Mouse (Mus musculus): ENCODE results near the gene Usp42. TPM values are rescaled to one million over a fixed set of nuclear protein-coding genes. Genes with fewer than 3 reads are reported as not detected.

The Usp42 gene
- polyA plus RNA-seq, 1 experiment from 2014 or later, result 7.9 TPM

DNA sequence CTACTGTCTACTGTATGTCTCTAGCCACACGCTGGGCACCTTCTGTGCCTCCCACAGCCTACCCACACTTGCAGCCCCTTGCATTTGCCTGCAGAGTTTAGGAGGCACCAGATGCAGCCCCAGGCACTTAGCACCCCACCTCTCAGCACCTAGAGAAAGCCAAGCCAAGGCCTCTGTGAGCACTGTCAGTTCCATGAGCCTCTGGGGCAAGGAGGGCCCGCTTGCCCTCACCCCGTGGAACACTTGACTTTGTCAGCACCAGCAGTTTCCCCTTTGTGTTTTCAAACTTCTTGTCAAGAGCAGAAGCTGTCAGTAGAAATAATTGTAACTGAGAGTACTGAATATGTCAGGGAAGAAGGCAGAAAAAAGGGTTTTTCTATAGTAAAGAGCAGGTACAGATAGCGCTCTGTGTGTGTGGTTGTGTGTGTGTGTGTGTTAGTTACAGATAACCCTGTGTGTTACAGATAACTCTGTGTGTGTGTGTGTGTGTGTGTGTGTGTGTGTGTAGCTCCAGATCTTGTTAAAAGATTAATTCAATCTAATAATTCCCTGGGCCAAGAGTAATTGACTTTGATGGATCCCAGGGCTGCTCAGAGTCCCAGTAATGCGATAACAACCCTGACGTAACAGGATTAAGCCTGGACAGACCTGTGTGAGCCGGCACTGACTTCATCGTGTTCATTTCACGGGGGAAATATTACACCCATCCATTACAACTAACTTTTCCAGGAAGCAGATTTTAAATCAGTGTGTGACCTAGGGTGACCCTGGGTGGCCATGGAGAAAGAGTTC is 25.9 kb downstream of the Usp42 start:
- H3K4me3 ChIP-seq (ENCODE audit: low read depth, low read length), result no peak overlapping the region
- no peak overlapping the region for H3K27ac ChIP-seq (ENCODE audit: low read length)
- no peak overlapping the region for H3K4me2 ChIP-seq (replicated peaks; ENCODE audit: low read depth, low read length)
- H3K27me3 ChIP-seq (replicated peaks; ENCODE audit: insufficient read depth, low read length), result no peaks in the 10 kb centered on the region
- TF ChIP-seq CTCF (IDR thresholded peaks at IDR 0.05), result no peak
- no peak for TF ChIP-seq EP300 (IDR thresholded peaks at IDR 0.05)
- DNase-seq (ENCODE audit: low spot score) (no peak), ATAC-seq (no peak)
- WGBS, result 78% methylated on average over 9 of the region's 9 CpGs
- H3K4me1 ChIP-seq (ENCODE audit: insufficient read depth, low read depth, low read length), result no peaks in the 10 kb centered on the region
- no peaks in the 10 kb centered on the region for H3K9me3 ChIP-seq (ENCODE audit: low read length)
- H3K9ac ChIP-seq (replicated peaks; ENCODE audit: low read depth), result no peak overlapping the region
- peaks cover 48% of the 10 kb centered on the region for H3K36me3 ChIP-seq (ENCODE audit: insufficient read depth, low read length)

DNA sequence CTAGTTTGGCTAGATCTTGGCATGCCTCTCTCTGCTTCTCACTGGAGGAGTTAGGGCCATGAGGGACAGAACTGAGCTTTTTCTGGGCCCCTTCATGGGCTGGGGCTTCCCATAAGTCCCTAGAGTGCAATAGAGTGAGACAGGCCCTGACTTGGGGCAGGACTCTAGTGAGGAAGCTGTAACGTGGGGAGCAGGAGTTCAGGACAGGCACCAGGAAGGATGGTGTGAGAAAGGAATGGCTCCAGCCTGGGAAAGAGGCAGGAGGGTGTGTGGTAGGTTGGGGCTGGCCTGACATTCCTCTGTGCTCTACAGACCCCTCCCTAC is 26.5 kb downstream of the Usp42 start:
- Histone ChIP-seq H3K9me3 (ENCODE audit: low read length) (no peaks in the 10 kb centered on the region), H3K27me3 (replicated peaks; ENCODE audit: insufficient read depth, low read length) (no peaks in the 10 kb centered on the region), H3K4me1 (ENCODE audit: insufficient read depth, low read depth, low read length) (no peaks in the 10 kb centered on the region), H3K36me3 (ENCODE audit: insufficient read depth, low read length) (peaks cover 53% of the 10 kb centered on the region), H3K4me2 (replicated peaks; ENCODE audit: low read depth, low read length) (no peak overlapping the region), H3K4me3 (ENCODE audit: low read depth, low read length) (no peak overlapping the region), H3K9ac (replicated peaks; ENCODE audit: low read depth) (no peak overlapping the region), H3K27ac (ENCODE audit: low read length) (no peak overlapping the region)
- ATAC-seq, result no peak
- WGBS, result 75% methylated on average over 1 of the region's 1 CpGs
- DNase-seq (ENCODE audit: low spot score), result no peak
- TF ChIP-seq CTCF (IDR thresholded peaks at IDR 0.05), result no peak
- TF ChIP-seq EP300 (IDR thresholded peaks at IDR 0.05), result no peak

GRCm38 (mm10) chr5:143704875-143705658 is 27.0 kb downstream of the Usp42 start:
- WGBS, result 81% methylated on average over 13 of the region's 13 CpGs
- no peak for TF ChIP-seq CTCF (IDR thresholded peaks at IDR 0.05)
- no peak for TF ChIP-seq EP300 (IDR thresholded peaks at IDR 0.05)
- DNase-seq (ENCODE audit: low spot score) (no peak), ATAC-seq (no peak)
- no peaks in the 10 kb centered on the region for H3K9me3 ChIP-seq (ENCODE audit: low read length)
- no peak overlapping the region for H3K9ac ChIP-seq (replicated peaks; ENCODE audit: low read depth)
- no peak overlapping the region for H3K4me3 ChIP-seq (ENCODE audit: low read depth, low read length)
- H3K4me2 ChIP-seq (replicated peaks; ENCODE audit: low read depth, low read length), result no peak overlapping the region
- no peak overlapping the region for H3K27ac ChIP-seq (ENCODE audit: low read length)
- no peaks in the 10 kb centered on the region for H3K4me1 ChIP-seq (ENCODE audit: insufficient read depth, low read depth, low read length)
- no peaks in the 10 kb centered on the region for H3K27me3 ChIP-seq (replicated peaks; ENCODE audit: insufficient read depth, low read length)
- peaks cover 53% of the 10 kb centered on the region for H3K36me3 ChIP-seq (ENCODE audit: insufficient read depth, low read length)

GRCm38 (mm10) chr5:143701074-143701473 is 31.0 kb downstream of the Usp42 start:
- Histone ChIP-seq H3K36me3 (ENCODE audit: insufficient read depth, low read length) (peaks cover 50% of the 10 kb centered on the region), H3K4me2 (replicated peaks; ENCODE audit: low read depth, low read length) (no peak overlapping the region), H3K9me3 (ENCODE audit: low read length) (no peaks in the 10 kb centered on the region), H3K9ac (replicated peaks; ENCODE audit: low read depth) (no peak overlapping the region), H3K4me3 (ENCODE audit: low read depth, low read length) (no peak overlapping the region), H3K27me3 (replicated peaks; ENCODE audit: insufficient read depth, low read length) (no peaks in the 10 kb centered on the region), H3K27ac (ENCODE audit: low read length) (no peak overlapping the region), H3K4me1 (ENCODE audit: insufficient read depth, low read depth, low read length) (no peaks in the 10 kb centered on the region)
- ATAC-seq (no peak), DNase-seq (ENCODE audit: low spot score) (no peak)
- 88% methylated on average over 10 of the region's 10 CpGs for WGBS
- TF ChIP-seq EP300 (IDR thresholded peaks at IDR 0.05) (no peak), CTCF (IDR thresholded peaks at IDR 0.05) (no peak)

DNA sequence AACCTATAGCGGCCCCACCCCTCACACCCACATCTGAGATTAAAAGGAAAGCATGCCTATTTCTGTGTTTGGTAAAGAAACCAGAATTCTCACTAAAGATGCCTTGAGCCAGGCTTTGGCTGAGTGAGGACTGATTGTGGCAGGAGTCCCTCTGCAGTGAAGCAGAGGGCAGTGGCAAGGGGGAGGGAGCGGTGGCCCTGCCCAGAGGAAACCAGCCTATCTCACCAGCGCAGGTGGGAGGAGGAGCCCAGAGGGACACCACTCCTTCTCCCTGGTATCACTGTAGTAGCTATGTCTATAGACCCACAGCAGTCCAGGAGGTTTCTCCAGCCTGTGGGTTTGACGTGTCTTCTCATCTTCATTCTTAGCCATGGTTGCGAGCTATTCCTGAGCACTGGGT is 31.8 kb downstream of the Usp42 start:
- DNase-seq (ENCODE audit: low spot score) (no peak), ATAC-seq (no peak)
- H3K27me3 ChIP-seq (replicated peaks; ENCODE audit: insufficient read depth, low read length), result no peaks in the 10 kb centered on the region
- no peak overlapping the region for H3K9ac ChIP-seq (replicated peaks; ENCODE audit: low read depth)
- no peak overlapping the region for H3K4me3 ChIP-seq (ENCODE audit: low read depth, low read length)
- no peak overlapping the region for H3K27ac ChIP-seq (ENCODE audit: low read length)
- peaks cover 50% of the 10 kb centered on the region for H3K36me3 ChIP-seq (ENCODE audit: insufficient read depth, low read length)
- 83% methylated on average over 5 of the region's 5 CpGs for WGBS
- H3K9me3 ChIP-seq (ENCODE audit: low read length), result no peaks in the 10 kb centered on the region
- TF ChIP-seq CTCF (IDR thresholded peaks at IDR 0.05) (no peak), EP300 (IDR thresholded peaks at IDR 0.05) (no peak)
- H3K4me2 ChIP-seq (replicated peaks; ENCODE audit: low read depth, low read length), result no peak overlapping the region
- H3K4me1 ChIP-seq (ENCODE audit: insufficient read depth, low read depth, low read length), result no peaks in the 10 kb centered on the region

DNA sequence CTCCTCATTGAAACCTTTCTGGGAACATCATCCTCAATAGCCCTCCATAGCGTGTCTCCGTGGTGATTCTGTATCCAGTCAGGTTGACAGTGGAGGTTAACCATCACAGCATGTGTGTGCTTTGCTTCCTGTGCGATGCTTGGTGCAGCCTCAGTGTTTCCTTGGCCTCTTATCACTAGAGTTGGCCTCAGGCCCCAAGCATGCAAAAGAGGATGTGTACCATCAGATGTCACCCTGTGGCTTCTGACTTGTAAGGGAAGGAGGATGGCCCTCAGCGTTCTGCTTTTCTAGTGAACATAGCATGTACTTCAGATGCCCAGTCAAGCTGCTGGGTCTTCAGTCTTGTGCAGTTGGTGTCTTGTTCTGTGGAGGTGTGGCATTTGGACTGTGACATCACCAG is 33.6 kb downstream of the Usp42 start:
- no peak for TF ChIP-seq CTCF (IDR thresholded peaks at IDR 0.05)
- H3K4me1 ChIP-seq (ENCODE audit: insufficient read depth, low read depth, low read length), result no peaks in the 10 kb centered on the region
- H3K9ac ChIP-seq (replicated peaks; ENCODE audit: low read depth), result no peak overlapping the region
- DNase-seq (ENCODE audit: low spot score) (no peak), ATAC-seq (no peak)
- no peak overlapping the region for H3K4me3 ChIP-seq (ENCODE audit: low read depth, low read length)
- no peak overlapping the region for H3K4me2 ChIP-seq (replicated peaks; ENCODE audit: low read depth, low read length)
- no peaks in the 10 kb centered on the region for H3K27me3 ChIP-seq (replicated peaks; ENCODE audit: insufficient read depth, low read length)
- H3K36me3 ChIP-seq (ENCODE audit: insufficient read depth, low read length), result peaks cover 43% of the 10 kb centered on the region
- H3K9me3 ChIP-seq (ENCODE audit: low read length), result no peaks in the 10 kb centered on the region
- no peak overlapping the region for H3K27ac ChIP-seq (ENCODE audit: low read length)
- 91% methylated on average over 4 of the region's 4 CpGs for WGBS

All from lung, postnatal 0 days (tissue).